Mouse (Mus musculus): ENCODE data around the gene 0610010K14Rik. TPM values are rescaled to one million over a fixed set of nuclear protein-coding genes. Genes with fewer than 3 reads are reported as not detected.

The 0610010K14Rik gene
- polyA plus RNA-seq, 1 experiment from 2014 or later, result 50.1 TPM

GRCm38 (mm10) chr11:70235254-70235900 lies 2.3 kb downstream of the 0610010K14Rik start:
- POLR2A ChIA-PET, result no interaction called here
- H3K27me3 ChIP-seq, result peaks cover under 1% of the 10 kb centered on the region
- no peak for DNase-seq (ENCODE audit: low read depth, low spot score)
- no peak for ATAC-seq
- in situ Hi-C loops (cut with MboI; ENCODE audit: low pct_unique_long_range_greater_than_20kb), result no loop called here
- TF ChIP-seq CTCF (IDR thresholded peaks at IDR 0.05), result no peak
- CTCF ChIA-PET, result no interaction called here

- DNase-seq (ENCODE audit: low read depth, low spot score) (no peak), ATAC-seq (no peak)
- ChIA-PET CTCF (no interaction called here), POLR2A (no interaction called here)
- H3K27me3 ChIP-seq, result peaks cover 6% of the 10 kb centered on the region
- in situ Hi-C loops (cut with MboI; ENCODE audit: low pct_unique_long_range_greater_than_20kb), result no loop called here
- TF ChIP-seq CTCF (IDR thresholded peaks at IDR 0.05), result no peak
Observed at GRCm38 (mm10) chr11:70234497-70234896, 3.2 kb downstream of the 0610010K14Rik start.

GRCm38 (mm10) chr11:70234037-70234436 lies 3.7 kb downstream of the 0610010K14Rik start:
- TF ChIP-seq CTCF (IDR thresholded peaks at IDR 0.05), result no peak
- ATAC-seq (no peak), DNase-seq (ENCODE audit: low read depth, low spot score) (no peak)
- in situ Hi-C loops (cut with MboI; ENCODE audit: low pct_unique_long_range_greater_than_20kb), result no loop called here
- ChIA-PET CTCF (interaction anchor here (1.2 kb wide), 1 partner anchor 14 kb away, joined by 3 read pairs; no protein-coding TSS in a partner anchor), POLR2A (no interaction called here)
- H3K27me3 ChIP-seq, result peaks cover 10% of the 10 kb centered on the region

- no peak for TF ChIP-seq CTCF (IDR thresholded peaks at IDR 0.05)
- CTCF ChIA-PET, result interaction anchor here (1.2 kb wide), 1 partner anchor 15 kb away, joined by 3 read pairs; no protein-coding TSS in a partner anchor
- DNase-seq (ENCODE audit: low read depth, low spot score) (no peak), ATAC-seq (no peak)
- in situ Hi-C loops (cut with MboI; ENCODE audit: low pct_unique_long_range_greater_than_20kb), result no loop called here
- POLR2A ChIA-PET, result no interaction called here
- H3K27me3 ChIP-seq, result peaks cover 19% of the 10 kb centered on the region
Observed at GRCm38 (mm10) chr11:70233016-70233415, 4.7 kb downstream of the 0610010K14Rik start.

- CTCF ChIA-PET, result interaction anchor here (1.2 kb wide), 1 partner anchor 15 kb away, joined by 3 read pairs; no protein-coding TSS in a partner anchor
- ATAC-seq, result no peak
- no peak for TF ChIP-seq CTCF (IDR thresholded peaks at IDR 0.05)
- POLR2A ChIA-PET, result no interaction called here
- in situ Hi-C loops (cut with MboI; ENCODE audit: low pct_unique_long_range_greater_than_20kb), result no loop called here
- peaks cover 22% of the 10 kb centered on the region for H3K27me3 ChIP-seq
- no peak for DNase-seq (ENCODE audit: low read depth, low spot score)
Observed at GRCm38 (mm10) chr11:70232546-70232945, 5.2 kb downstream of the 0610010K14Rik start.

- in situ Hi-C loops (cut with MboI; ENCODE audit: low pct_unique_long_range_greater_than_20kb), result no loop called here
- POLR2A ChIA-PET, result interaction anchor here (0.6 to 1.6 kb wide), 3 partner anchors 9 to 80 kb away, joined by 3 to 7 read pairs (median 6); partner anchors contain the start of genes Gm21988, Rnasek and Slc16a13
- CTCF ChIA-PET, result interaction anchor here (1.0 to 2.5 kb wide), 16 partner anchors 9 to 160 kb away, joined by 3 to 17 read pairs (median 4); partner anchors contain the start of genes Gm21988, Rnasek, Slc16a11 and Slc16a13
- DNase-seq (ENCODE audit: low read depth, low spot score) (no peak), ATAC-seq (peak; percentile 65)
- TF ChIP-seq CTCF (IDR thresholded peaks at IDR 0.05), result no peak
- H3K27me3 ChIP-seq, result peaks cover 29% of the 10 kb centered on the region
Observed at GRCm38 (mm10) chr11:70230239-70230727, 7.4 kb downstream of the 0610010K14Rik start.

- CTCF ChIA-PET, result interaction anchor here (1.4 to 2.5 kb wide), 6 partner anchors 8 to 159 kb away, joined by 3 to 17 read pairs (median 4); partner anchors contain the start of genes Gm21988, Rnasek and Slc16a13
- POLR2A ChIA-PET, result interaction anchor here (1.6 kb wide), 1 partner anchor 8 kb away, joined by 7 read pairs; the partner anchor contains the start of gene Slc16a13
- DNase-seq (ENCODE audit: low read depth, low spot score) (no peak), ATAC-seq (no peak)
- no peak for TF ChIP-seq CTCF (IDR thresholded peaks at IDR 0.05)
- H3K27me3 ChIP-seq, result peaks cover 29% of the 10 kb centered on the region
- in situ Hi-C loops (cut with MboI; ENCODE audit: low pct_unique_long_range_greater_than_20kb), result no loop called here
Observed at GRCm38 (mm10) chr11:70229260-70230010, 8.3 kb downstream of the 0610010K14Rik start, which contains the start of gene Bcl6b. Gene Bcl6b (minus strand): TSS chr11:70229798.

GRCm38 (mm10) chr11:70228828-70229227 lies 8.9 kb downstream of the 0610010K14Rik start:
- H3K27me3 ChIP-seq, result peaks cover 29% of the 10 kb centered on the region
- POLR2A ChIA-PET, result no interaction called here
- CTCF ChIA-PET, result no interaction called here
- ATAC-seq, result no peak
- in situ Hi-C loops (cut with MboI; ENCODE audit: low pct_unique_long_range_greater_than_20kb), result no loop called here
- TF ChIP-seq CTCF (IDR thresholded peaks at IDR 0.05), result no peak
- no peak for DNase-seq (ENCODE audit: low read depth, low spot score)

GRCm38 (mm10) chr11:70227661-70228245 lies 10.0 kb downstream of the 0610010K14Rik start:
- peaks cover 29% of the 10 kb centered on the region for H3K27me3 ChIP-seq
- in situ Hi-C loops (cut with MboI; ENCODE audit: low pct_unique_long_range_greater_than_20kb), result no loop called here
- DNase-seq (ENCODE audit: low read depth, low spot score), result no peak
- ChIA-PET CTCF (no interaction called here), POLR2A (no interaction called here)
- no peak for TF ChIP-seq CTCF (IDR thresholded peaks at IDR 0.05)
- ATAC-seq, result no peak

- in situ Hi-C loops (cut with MboI; ENCODE audit: low pct_unique_long_range_greater_than_20kb), result no loop called here
- no peak for TF ChIP-seq CTCF (IDR thresholded peaks at IDR 0.05)
- H3K27me3 ChIP-seq, result peaks cover 29% of the 10 kb centered on the region
- ATAC-seq (no peak), DNase-seq (ENCODE audit: low read depth, low spot score) (no peak)
- ChIA-PET CTCF (no interaction called here), POLR2A (no interaction called here)
Observed at GRCm38 (mm10) chr11:70227126-70227525, 10.6 kb downstream of the 0610010K14Rik start.

Data from Patski (cell line).